Mouse (Mus musculus): ENCODE results near the gene Olfr1500. TPM values are rescaled to one million over a fixed set of nuclear protein-coding genes. Genes with fewer than 3 reads are reported as not detected.

Gene Olfr1500
- polyA plus RNA-seq (2012; ENCODE audit: low replicate concordance): not detected in 2 replicates

GRCm38 (mm10) chr19:13830388-13830787 lies at the start of gene Olfr1500:
Gene Olfr1500 (minus strand): TSS chr19:13830488.

GRCm38 (mm10) chr19:13861495-13861894 lies 31.2 kb upstream of the Olfr1500 start, which contains the start of gene Olfr1502:
Gene Olfr1502 (plus strand): TSS chr19:13861795.

GRCm38 (mm10) chr19:13850592-13850991 lies 20.3 kb upstream of the Olfr1500 start, which contains the start of gene Olfr1501:
Gene Olfr1501 (minus strand): TSS chr19:13850692.

DNA sequence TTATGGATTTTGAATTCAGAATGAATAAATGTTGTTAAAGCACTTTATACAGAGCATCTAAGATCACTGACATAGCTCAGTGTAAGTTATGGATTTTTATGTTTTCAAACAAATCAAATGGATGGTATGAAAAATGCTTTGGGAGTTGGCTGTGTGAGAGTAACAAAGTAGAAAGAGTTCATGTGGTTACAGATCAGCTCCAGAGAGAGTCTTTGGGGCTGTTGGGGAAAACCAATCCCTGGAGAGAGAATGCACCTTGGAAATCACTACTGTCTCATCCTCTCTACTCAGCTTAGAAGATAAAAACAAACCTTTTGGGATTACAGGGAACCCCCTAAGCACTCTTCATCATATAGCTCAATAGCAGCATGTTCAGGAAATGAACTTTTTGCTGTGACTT lies 10.9 kb downstream of the Olfr1500 start, which contains the start of gene Olfr1499:
TSS of gene Olfr1499 (minus strand) at position 101 of the 400 bp plus-strand sequence.

GRCm38 (mm10) chr19:13798102-13798501 lies 32.2 kb downstream of the Olfr1500 start, which contains the start of gene Olfr1497:
Gene Olfr1497 (minus strand): TSS chr19:13798202.

DNA sequence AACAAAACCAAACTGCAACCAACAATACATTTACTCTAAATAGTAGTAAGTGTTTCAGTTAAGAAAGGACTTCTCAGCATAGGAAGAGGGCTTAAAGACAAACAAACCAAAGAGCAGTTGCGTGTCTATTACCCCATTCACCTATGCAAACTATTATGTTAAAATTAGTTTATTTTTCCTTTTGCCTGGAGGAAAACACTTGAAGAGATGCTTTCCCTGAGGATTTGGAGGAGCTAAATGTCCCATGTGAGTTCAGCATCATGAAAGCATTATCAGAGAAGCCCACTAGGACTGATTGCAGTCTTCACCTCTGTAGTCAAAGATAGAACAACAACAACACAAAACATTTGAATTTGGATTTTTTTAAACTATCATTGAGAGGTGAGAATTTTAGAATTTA lies 52.7 kb downstream of the Olfr1500 start, which contains the start of gene Olfr1496:
TSS of gene Olfr1496 (plus strand) at position 301 of the 400 bp plus-strand sequence.

Other genes with a start within 250 kb of the Olfr1500 start
- gene Olfr1484, start 247.0 kb downstream of the Olfr1500 start, polyA plus RNA-seq (2012; ENCODE audit: low replicate concordance): not detected in 2 replicates
- not detected in 2 replicates for gene Olfr1487, start 213.1 kb downstream of the Olfr1500 start, polyA plus RNA-seq (2012; ENCODE audit: low replicate concordance)
- gene Olfr1489, start 198.9 kb downstream of the Olfr1500 start, polyA plus RNA-seq (2012; ENCODE audit: low replicate concordance): not detected in 2 replicates
- gene Olfr1490, start 179.4 kb downstream of the Olfr1500 start, polyA plus RNA-seq (2012; ENCODE audit: low replicate concordance): not detected in 2 replicates
- gene Olfr1491, start 133.2 kb downstream of the Olfr1500 start, polyA plus RNA-seq (2012; ENCODE audit: low replicate concordance): not detected in 2 replicates
- gene Olfr1493-ps1, start 107.2 kb downstream of the Olfr1500 start, polyA plus RNA-seq (2012; ENCODE audit: low replicate concordance): not detected in 2 replicates
- gene Olfr1494, start 90.8 kb downstream of the Olfr1500 start, polyA plus RNA-seq (2012; ENCODE audit: low replicate concordance): not detected in 2 replicates
- gene Olfr1495, start 65.9 kb downstream of the Olfr1500 start, polyA plus RNA-seq (2012; ENCODE audit: low replicate concordance): not detected in 2 replicates
- gene Olfr1496, start 52.6 kb downstream of the Olfr1500 start, polyA plus RNA-seq (2012; ENCODE audit: low replicate concordance): not detected in 2 replicates
- gene Olfr1497, start 32.3 kb downstream of the Olfr1500 start, polyA plus RNA-seq (2012; ENCODE audit: low replicate concordance): not detected in 2 replicates
- gene Olfr1499, start 11.0 kb downstream of the Olfr1500 start, polyA plus RNA-seq (2012; ENCODE audit: low replicate concordance): not detected in 2 replicates
- not detected in 2 replicates for gene Olfr1501, start 20.2 kb upstream of the Olfr1500 start, polyA plus RNA-seq (2012; ENCODE audit: low replicate concordance)
- gene Olfr1502, start 31.3 kb upstream of the Olfr1500 start, polyA plus RNA-seq (2012; ENCODE audit: low replicate concordance): not detected in 2 replicates
- not detected in 2 replicates for gene Olfr1504, start 67.4 kb upstream of the Olfr1500 start, polyA plus RNA-seq (2012; ENCODE audit: low replicate concordance)
- gene Olfr1505, start 83.0 kb upstream of the Olfr1500 start, polyA plus RNA-seq (2012; ENCODE audit: low replicate concordance): not detected in 2 replicates